Mouse (Mus musculus) kidney, embryonic 14.5 days (tissue): ENCODE measurements at regions not wholly inside any gene's neighbourhood (a gene's known extent, or its start where the extent isn't known, plus 50 kb on each side); places are given as distances from the start of the nearest gene placed in this dataset.
"Not testable (repeated sequence)": the region's sequence is repeated elsewhere in the genome, so short reads cannot be mapped to it uniquely, and the experiment has no call there.

Source experiments
- ATAC-seq: fragments of 200-750 bp; cut with Nextera tagmentation; 2 replicates; pipeline ENCODE4 v1.8.0; 2017; ENCODE audit warnings: moderate number of reproducible peaks, mild to moderate bottlenecking, moderate TSS enrichment, moderate library complexity; ENCODE audit not compliant: low FRiP score, low TSS enrichment
- H3K27ac ChIP-seq: fragments of 300-500 bp; sonication (generic); 2 replicates; pipeline ENCODE4 v1.5.1; 2014; ENCODE audit warnings: low read depth, mild to moderate bottlenecking, low read length, moderate library complexity, mixed read lengths
- H3K27me3 ChIP-seq: fragments of 300-500 bp; sonication (generic); 2 replicates; pipeline ENCODE4 v1.6.1; 2014; ENCODE audit warnings: mild to moderate bottlenecking, low read length; ENCODE audit not compliant: control insufficient read depth, insufficient read depth
- H3K36me3 ChIP-seq: fragments of 300-500 bp; sonication (generic); 2 replicates; pipeline ENCODE4 v1.6.1; 2014; ENCODE audit warnings: low read length, mixed read lengths; ENCODE audit not compliant: control insufficient read depth, insufficient read depth
- H3K4me1 ChIP-seq: fragments of 300-500 bp; sonication (generic); 2 replicates; pipeline ENCODE4 v1.6.1; 2014; ENCODE audit warnings: low read length, mixed read lengths; ENCODE audit not compliant: control insufficient read depth, insufficient read depth
- H3K4me2 ChIP-seq: fragments of 300-500 bp; sonication (generic); replicated peaks from 2 replicates; pipeline ENCODE4 v1.6.1; 2014; ENCODE audit warnings: low read depth, mild to moderate bottlenecking, low read length
- H3K4me3 ChIP-seq: fragments of 300-500 bp; sonication (generic); 2 replicates; pipeline ENCODE4 v1.5.1; 2014; ENCODE audit warnings: mild to moderate bottlenecking, low read length
- H3K9ac ChIP-seq: fragments of 300-500 bp; sonication (generic); 2 replicates; pipeline ENCODE4 v1.6.1; 2014; ENCODE audit warnings: low read depth, mild to moderate bottlenecking, low read length, moderate library complexity
- H3K9me3 ChIP-seq: fragments of 300-500 bp; sonication (generic); 2 replicates; pipeline ENCODE4 v1.6.1; 2016; ENCODE audit warnings: low read length; ENCODE audit not compliant: control insufficient read depth
- WGBS: fragments of 180-500 bp; shearing (Covaris S2); extraction: QIAGEN DNeasy Blood & Tissue Kit; methylation state at CpG from one replicate; pipeline ENCODE4 v1.1.7; 2014; 5-methylcytosine and 5-hydroxymethylcytosine counted together

GRCm38 (mm10) chr14:113838237-113838636 lies 523.8 kb downstream of the Tpm3-rs7 start:
- Histone ChIP-seq H3K27me3 (no peaks in the 10 kb centered on the region), H3K4me2 (no peak overlapping the region), H3K36me3 (no peaks in the 10 kb centered on the region), H3K27ac (no peak overlapping the region), H3K9me3 (no peaks in the 10 kb centered on the region), H3K9ac (no peak overlapping the region), H3K4me1 (no peaks in the 10 kb centered on the region), H3K4me3 (no peak overlapping the region)
- WGBS = 59% methylated on average over 5 of the region's 5 CpGs
- peak; percentile 62; the same call in 1 of the 2 replicates for ATAC-seq

- not testable (repeated sequence) for ATAC-seq
Measured at GRCm38 (mm10) chr14:113847836-113848235, 533.4 kb downstream of the Tpm3-rs7 start.

GRCm38 (mm10) chr14:113852988-113853387 lies 538.6 kb downstream of the Tpm3-rs7 start:
- no peak overlapping the region for H3K27ac ChIP-seq
- ATAC-seq = no peak
- no peaks in the 10 kb centered on the region for H3K27me3 ChIP-seq
- H3K36me3 ChIP-seq = no peaks in the 10 kb centered on the region
- H3K9ac ChIP-seq = no peak overlapping the region
- 54% methylated on average over 4 of the region's 4 CpGs for WGBS
- no peaks in the 10 kb centered on the region for H3K9me3 ChIP-seq
- H3K4me1 ChIP-seq = no peaks in the 10 kb centered on the region
- H3K4me2 ChIP-seq = no peak overlapping the region
- H3K4me3 ChIP-seq = no peak overlapping the region

More at GRCm38 (mm10) chr14:113847836-113848235, 533.4 kb downstream of the Tpm3-rs7 start:
- H3K4me1 ChIP-seq, H3K27ac ChIP-seq, H3K36me3 ChIP-seq, H3K9me3 ChIP-seq, H3K27me3 ChIP-seq, H3K4me3 ChIP-seq, H3K9ac ChIP-seq, H3K4me2 ChIP-seq: not testable (repeated sequence)
- WGBS = 100% methylated on average over 1 of the region's 1 CpGs

- no peak overlapping the region for H3K4me3 ChIP-seq
- no peak overlapping the region for H3K27ac ChIP-seq
- H3K9me3 ChIP-seq = no peaks in the 10 kb centered on the region
- 91% methylated on average over 5 of the region's 5 CpGs for WGBS
- no peak overlapping the region for H3K9ac ChIP-seq
- no peaks in the 10 kb centered on the region for H3K36me3 ChIP-seq
- no peak for ATAC-seq
- no peak overlapping the region for H3K4me2 ChIP-seq
- H3K4me1 ChIP-seq = no peaks in the 10 kb centered on the region
- H3K27me3 ChIP-seq = no peaks in the 10 kb centered on the region
Measured at GRCm38 (mm10) chr14:113867123-113868019, 553.0 kb downstream of the Tpm3-rs7 start.

GRCm38 (mm10) chr14:113883581-113883980 lies 569.2 kb downstream of the Tpm3-rs7 start:
- Histone ChIP-seq H3K27ac (no peak overlapping the region), H3K4me2 (no peak overlapping the region), H3K4me3 (no peak overlapping the region), H3K9ac (no peak overlapping the region), H3K9me3 (no peaks in the 10 kb centered on the region), H3K4me1 (no peaks in the 10 kb centered on the region), H3K36me3 (no peaks in the 10 kb centered on the region), H3K27me3 (no peaks in the 10 kb centered on the region)
- ATAC-seq = no peak

- Histone ChIP-seq H3K27me3 (no peaks in the 10 kb centered on the region), H3K9ac (no peak overlapping the region), H3K4me1 (no peaks in the 10 kb centered on the region), H3K4me3 (no peak overlapping the region), H3K4me2 (no peak overlapping the region), H3K9me3 (no peaks in the 10 kb centered on the region), H3K36me3 (no peaks in the 10 kb centered on the region), H3K27ac (no peak overlapping the region)
- WGBS = 82% methylated on average over 6 of the region's 6 CpGs
- no peak for ATAC-seq
Measured at GRCm38 (mm10) chr14:113886925-113887871, 572.8 kb downstream of the Tpm3-rs7 start.

GRCm38 (mm10) chr14:113930779-113931178 lies 616.4 kb downstream of the Tpm3-rs7 start:
- no peak overlapping the region for H3K4me3 ChIP-seq
- H3K4me2 ChIP-seq = no peak overlapping the region
- H3K9me3 ChIP-seq = no peaks in the 10 kb centered on the region
- H3K27ac ChIP-seq = no peak overlapping the region
- H3K36me3 ChIP-seq = no peaks in the 10 kb centered on the region
- no peaks in the 10 kb centered on the region for H3K27me3 ChIP-seq
- H3K9ac ChIP-seq = no peak overlapping the region
- H3K4me1 ChIP-seq = no peaks in the 10 kb centered on the region
- WGBS = 52% methylated on average over 1 of the region's 1 CpGs
- no peak for ATAC-seq

GRCm38 (mm10) chr14:113933841-113934240 lies 619.4 kb downstream of the Tpm3-rs7 start:
- Histone ChIP-seq H3K27ac (no peak overlapping the region), H3K4me3 (no peak overlapping the region), H3K36me3 (no peaks in the 10 kb centered on the region), H3K9ac (no peak overlapping the region), H3K27me3 (no peaks in the 10 kb centered on the region), H3K4me2 (no peak overlapping the region), H3K4me1 (no peaks in the 10 kb centered on the region), H3K9me3 (no peaks in the 10 kb centered on the region)
- WGBS = 94% methylated on average over 4 of the region's 4 CpGs
- no peak for ATAC-seq
